Mouse (Mus musculus) G1E (cell line): Measurements from ENCODE around the gene Cep152.

ENCODE experiments used
- CTCF ChIP-seq: IDR thresholded peaks from 2 replicates; pipeline ENCODE4 v1.5.1; 2012; ENCODE audit warnings: low read depth, low read length, inconsistent platforms, mixed read lengths
- GATA1 ChIP-seq: IDR thresholded peaks from 2 replicates; pipeline ENCODE4 v1.6.1; 2012; ENCODE audit warnings: borderline replicate concordance, low read length, inconsistent platforms, mixed read lengths
- TAL1 ChIP-seq: conservative IDR thresholded peaks from 2 replicates; pipeline ENCODE4 v1.6.1; 2012; ENCODE audit warnings: low read depth, low read length, inconsistent platforms, mixed read lengths

DNA sequence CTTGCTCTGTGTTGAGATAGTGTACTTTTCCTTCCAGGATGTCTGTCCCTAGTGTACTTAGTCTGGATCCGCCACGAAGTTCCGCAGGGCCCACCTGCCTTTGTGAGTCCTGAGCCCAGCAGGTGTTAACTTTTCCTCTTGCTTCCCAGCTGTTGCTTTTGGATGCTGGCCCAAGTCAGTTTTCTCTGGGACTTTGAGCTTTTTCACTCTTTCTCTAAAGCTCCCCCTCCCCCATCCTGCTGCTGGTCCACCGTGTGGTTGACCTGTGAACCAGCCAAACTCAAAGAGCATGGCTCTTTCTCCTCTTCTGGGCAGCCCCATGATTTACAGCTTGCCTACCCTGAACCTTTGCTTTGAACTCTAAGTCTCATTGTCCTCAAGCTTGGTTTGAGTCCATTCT is 1.6 kb upstream of the Cep152 start:
- no peak for TF ChIP-seq TAL1
- no peak for TF ChIP-seq GATA1
- no peak for TF ChIP-seq CTCF
